Mouse (Mus musculus) bone marrow macrophage, adult 2 months (primary cell): Measurements from ENCODE around the gene Aldh1l1.

Source experiments
- CTCF ChIP-seq: IDR thresholded peaks from 2 replicates; pipeline ENCODE4 v1.5.1; 2012; ENCODE audit warnings: low read depth, mild to moderate bottlenecking, low read length, moderate library complexity
- POLR2A ChIP-seq: IDR thresholded peaks from 2 replicates; pipeline ENCODE4 v1.6.1; 2012; ENCODE audit warnings: mild to moderate bottlenecking, low read depth, low read length, borderline replicate concordance

DNA sequence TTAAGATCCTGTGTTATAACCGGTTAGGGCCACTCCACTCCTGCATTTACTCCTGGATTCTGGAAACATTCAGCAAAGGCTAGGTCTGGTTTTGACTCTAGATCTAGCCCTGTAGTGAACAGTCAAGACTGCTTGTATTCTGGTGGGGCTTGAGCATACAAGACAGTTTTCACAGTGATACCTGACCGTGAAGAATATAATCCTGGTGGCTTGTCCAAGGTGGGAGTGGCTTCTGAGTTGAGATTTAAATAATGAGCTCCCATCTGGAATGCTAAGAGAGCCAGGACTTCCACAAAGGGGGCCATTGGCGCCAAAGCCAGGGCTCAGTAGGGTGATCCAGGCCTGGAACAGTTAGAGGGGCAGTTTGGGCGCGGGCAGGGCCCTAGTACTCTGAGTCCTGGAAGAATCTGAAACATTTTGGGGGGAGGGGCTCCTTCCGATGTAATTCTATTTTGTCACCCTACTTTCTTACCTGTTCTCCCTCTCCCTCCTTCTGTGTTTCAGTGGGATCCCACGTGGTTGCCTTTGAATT lies 22.3 kb upstream of the Aldh1l1 start:
- TF ChIP-seq CTCF (no peak), POLR2A (no peak)
